Mouse (Mus musculus): ENCODE data around the gene Selplg.

Selplg gene

GRCm38 (mm10) chr5:113768806-113769205 is 63.6 kb downstream of the Selplg start:
- 0 out of 2 replicates have a peak, but pooled peaks have one; percentile 28 for ATAC-seq (ENCODE audit: low TSS enrichment)

All from frontal cortex, adult (tissue).